Mouse (Mus musculus): ENCODE data around the gene Pias3.
"Not testable (repeated sequence)": the region's sequence is repeated elsewhere in the genome, so short reads cannot be mapped to it uniquely, and the experiment has no call there.

The Pias3 gene

DNA sequence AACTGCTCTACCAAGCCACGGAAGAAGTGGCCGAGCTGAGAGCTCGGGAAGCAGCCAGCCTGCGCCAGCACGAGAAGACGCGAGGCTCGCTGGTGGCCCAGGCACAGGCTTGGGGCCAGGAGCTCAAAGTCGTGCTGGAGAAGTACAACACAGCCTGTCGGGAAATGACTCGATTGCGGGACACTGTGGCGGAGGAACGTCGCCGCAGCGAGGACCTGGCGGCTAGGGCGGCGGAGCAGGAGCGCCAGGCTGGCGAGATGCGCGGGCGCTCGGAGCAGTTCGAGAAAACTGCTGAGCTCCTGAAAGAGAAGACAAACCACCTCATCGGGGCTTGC is 11.4 kb upstream of the Pias3 start:
- DNase-seq (ENCODE audit: low spot score in 2 of 2) = no peak

DNA sequence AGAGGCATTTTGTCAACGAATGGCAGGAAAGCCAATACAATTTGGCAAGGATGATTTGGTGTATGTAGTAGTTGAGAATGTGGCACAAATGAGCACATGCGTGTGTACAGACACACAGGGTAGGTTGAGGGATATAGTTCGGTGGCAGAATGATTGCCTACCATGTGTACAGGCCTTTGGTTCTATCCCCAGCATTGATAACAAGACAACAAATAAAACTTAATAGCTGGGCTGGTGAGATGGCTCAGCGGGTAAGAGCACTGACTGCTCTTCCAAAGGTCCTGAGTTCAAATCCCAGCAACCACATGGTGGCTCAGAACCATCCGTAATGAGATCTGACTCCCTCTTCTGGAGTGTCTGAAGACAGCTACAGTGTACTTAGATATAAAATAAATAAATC is 10.1 kb upstream of the Pias3 start:
- DNase-seq (ENCODE audit: low spot score in 2 of 2) = not testable (repeated sequence)

DNA sequence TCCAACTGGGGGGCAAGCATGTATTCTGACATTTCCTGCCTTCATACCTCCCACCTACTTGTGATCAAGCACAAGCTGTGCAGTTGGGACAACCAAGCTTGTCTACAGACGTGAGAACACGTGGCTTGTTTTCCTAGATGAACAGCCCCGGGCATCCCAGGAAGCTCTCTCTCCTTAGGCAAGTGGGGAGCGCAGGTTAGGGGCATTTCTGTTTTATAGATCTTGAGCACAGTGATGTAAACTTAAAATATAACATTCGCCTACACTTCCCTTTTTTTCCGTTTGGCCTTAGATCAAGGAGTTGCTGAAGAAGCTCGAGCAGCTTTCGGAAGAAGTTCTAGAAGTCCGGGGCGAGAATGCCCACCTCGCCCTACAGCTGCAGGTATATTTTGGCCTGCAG is 7.3 kb upstream of the Pias3 start:
- DNase-seq (ENCODE audit: low spot score in 2 of 2) = no peak

DNA sequence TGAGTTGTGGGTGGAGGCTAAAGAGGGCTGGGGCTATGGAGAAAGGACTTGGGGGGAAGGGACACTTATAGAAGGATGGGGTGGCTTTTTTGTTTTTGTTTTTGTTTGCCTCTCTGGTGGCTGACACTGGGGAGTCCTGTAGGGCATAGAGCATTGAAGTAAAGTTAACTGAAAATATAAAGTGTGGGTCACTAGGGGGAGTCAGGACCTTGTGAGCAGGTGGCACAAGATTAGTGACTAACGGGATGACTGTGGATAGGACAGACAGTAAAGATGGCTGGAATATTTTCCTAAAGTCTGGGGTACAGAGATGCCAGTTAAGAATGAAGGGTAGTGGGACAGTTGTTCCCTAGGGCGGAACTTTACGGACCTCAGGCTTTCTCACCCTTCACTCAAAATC is 5.9 kb upstream of the Pias3 start:
- no peak for DNase-seq (ENCODE audit: low spot score in 2 of 2)

- no peak for DNase-seq (ENCODE audit: low spot score in 2 of 2)
These were observed 3.7 kb upstream of the Pias3 start for GRCm38 (mm10) chr3:96692506-96692905.

DNA sequence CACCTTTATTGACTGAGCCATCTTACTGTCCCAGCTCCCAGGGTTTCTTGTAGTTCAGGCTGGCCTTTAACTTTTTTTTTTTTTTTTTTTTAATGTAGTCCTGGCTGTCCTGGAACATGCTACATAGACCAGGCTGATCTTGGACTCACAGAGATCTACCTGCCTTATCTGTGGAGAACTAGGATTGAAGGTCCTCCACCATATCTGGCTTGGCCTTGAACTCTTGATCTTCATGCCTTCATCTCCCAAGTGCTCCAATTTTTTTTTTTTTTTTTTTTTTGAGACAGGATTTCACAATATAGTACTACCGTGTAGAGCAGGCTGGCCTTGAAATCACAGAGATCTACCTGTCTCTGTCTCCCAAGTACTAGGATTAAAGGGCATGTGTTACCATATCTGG is 2.6 kb upstream of the Pias3 start:
- no peak for DNase-seq (ENCODE audit: low spot score in 2 of 2)

DNA sequence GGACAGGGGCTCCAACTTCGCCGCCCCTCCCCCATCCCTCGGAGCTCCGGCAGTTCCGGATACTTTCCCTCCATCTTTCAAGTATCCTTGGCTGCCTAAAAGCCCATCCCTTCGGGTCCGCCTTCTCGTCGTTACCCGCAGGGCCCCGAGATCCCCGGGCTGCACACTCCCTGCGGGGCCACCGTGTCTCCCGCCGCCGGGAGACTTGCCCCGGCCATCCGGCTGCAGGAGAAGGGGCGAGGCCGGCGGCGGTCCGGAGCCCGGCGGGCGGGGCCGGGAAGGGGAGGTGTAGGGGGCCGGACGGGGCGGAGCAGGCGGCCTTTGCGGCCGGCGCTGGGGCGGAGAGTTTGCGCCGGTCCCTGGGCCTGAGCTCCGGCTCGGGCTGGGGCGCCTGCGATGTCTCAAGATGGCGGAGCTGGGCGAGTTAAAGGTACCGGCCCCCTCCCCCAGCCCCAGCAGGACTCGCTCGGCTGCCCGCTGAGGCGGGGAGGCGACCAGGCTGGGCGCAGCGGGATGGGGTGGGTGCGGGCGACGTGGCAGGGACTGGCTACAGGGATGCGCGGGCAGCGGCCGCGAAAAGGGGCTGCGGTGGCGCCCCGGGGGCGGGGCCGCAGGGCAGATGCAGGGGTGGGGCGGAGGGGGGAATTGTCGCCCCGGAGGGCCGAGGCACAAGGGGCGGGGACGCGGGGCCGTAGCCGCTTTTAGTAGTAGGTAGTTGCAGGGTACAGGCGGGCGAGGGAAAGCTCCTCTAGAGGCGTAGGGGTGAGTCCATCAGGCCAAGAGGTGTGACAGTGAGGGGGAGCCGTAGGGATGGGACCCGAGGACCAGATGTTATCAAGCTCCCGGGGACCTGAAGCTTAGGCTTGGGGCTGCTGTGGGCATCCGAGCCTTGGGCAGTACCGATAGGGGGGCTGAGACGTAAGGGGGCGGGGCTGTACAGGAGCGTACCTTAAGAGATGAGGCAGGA is 865 bp downstream of the Pias3 start:
- peak; percentile 91 to 92 for DNase-seq (ENCODE audit: low spot score in 2 of 2)

GRCm38 (mm10) chr3:96698993-96699690 is 3.0 kb downstream of the Pias3 start:
- no peak for DNase-seq (ENCODE audit: low spot score in 2 of 2)

DNA sequence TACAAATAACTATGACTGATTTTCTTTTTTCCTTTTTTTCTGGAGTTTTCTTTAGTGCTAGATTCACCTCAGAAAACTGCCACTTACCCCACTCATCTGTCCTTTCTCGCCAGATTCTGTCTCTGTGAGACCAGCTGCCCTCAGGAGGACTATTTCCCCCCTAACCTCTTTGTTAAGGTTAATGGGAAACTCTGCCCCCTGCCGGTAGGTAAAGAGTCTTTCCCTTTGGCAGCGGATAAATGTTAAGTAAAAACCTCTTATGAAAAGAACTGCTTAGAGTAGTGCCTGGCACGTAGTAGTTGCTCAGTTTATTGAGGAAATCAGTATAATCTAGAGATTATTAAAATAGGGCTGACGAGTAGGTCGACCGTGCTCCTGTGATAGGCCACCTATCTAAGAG is 4.2 kb downstream of the Pias3 start:
- no peak for DNase-seq (ENCODE audit: low spot score in 2 of 2)

GRCm38 (mm10) chr3:96701003-96701402 is 4.8 kb downstream of the Pias3 start:
- no peak for DNase-seq (ENCODE audit: low spot score in 2 of 2)

- DNase-seq (ENCODE audit: low spot score in 2 of 2) = no peak
These were observed 8.6 kb downstream of the Pias3 start for GRCm38 (mm10) chr3:96704778-96705177.

- DNase-seq (ENCODE audit: low spot score in 2 of 2) = no peak
These were observed 10.0 kb downstream of the Pias3 start for GRCm38 (mm10) chr3:96706217-96706616.

- no peak for DNase-seq (ENCODE audit: low spot score in 2 of 2)
These were observed 10.8 kb downstream of the Pias3 start for GRCm38 (mm10) chr3:96706984-96707383.

GRCm38 (mm10) chr3:96707903-96708683 is 11.9 kb downstream of the Pias3 start, which contains the start of gene Nudt17:
Gene Nudt17 (minus strand): TSS chr3:96708562.
- DNase-seq (ENCODE audit: low spot score in 2 of 2) = peak; percentile 73 to 81

DNA sequence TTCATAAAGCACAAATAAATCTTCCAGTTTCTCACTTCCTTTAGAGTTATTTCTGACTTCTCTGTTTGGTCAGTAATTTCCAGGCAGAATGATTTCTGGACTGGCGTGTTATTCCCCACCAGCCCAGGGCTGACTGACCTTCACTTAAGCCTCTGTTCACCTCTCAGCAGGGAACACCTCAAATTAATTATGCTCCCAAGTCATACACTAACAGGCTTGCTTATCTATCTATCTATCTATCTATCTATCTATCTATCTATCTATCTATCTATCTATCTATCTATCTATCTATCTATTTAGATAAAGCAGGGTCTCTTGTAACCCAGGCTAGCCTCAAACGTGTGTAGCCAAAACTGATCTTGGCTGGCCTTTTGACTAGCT is 12.5 kb downstream of the Pias3 start:
- no peak for DNase-seq (ENCODE audit: low spot score in 2 of 2)

DNA sequence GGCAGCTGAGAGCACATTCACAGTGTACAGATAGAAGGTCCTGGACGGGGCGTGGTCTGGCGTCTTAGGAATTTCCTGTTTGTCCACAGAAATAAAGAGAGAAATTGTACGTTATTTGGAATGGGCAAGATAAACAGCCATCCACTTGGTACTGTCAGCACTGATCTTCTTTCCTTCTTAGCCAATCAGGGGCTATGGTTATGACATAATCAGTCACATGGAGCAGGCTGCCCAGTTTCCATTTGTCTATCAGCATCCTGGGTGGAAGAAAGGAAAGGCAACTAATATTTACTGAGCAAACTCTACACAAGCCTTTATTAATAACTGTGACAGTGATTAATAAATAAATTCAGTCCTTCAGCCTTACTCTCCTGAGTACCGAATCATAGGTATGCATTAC is 18.1 kb downstream of the Pias3 start:
- DNase-seq (ENCODE audit: low spot score in 2 of 2) = no peak

- no peak for DNase-seq (ENCODE audit: low spot score in 2 of 2)
These were observed 19.7 kb downstream of the Pias3 start for GRCm38 (mm10) chr3:96715854-96716253.

- DNase-seq (ENCODE audit: low spot score in 2 of 2) = no peak
These were observed 23.0 kb downstream of the Pias3 start for GRCm38 (mm10) chr3:96719173-96719572.

DNA sequence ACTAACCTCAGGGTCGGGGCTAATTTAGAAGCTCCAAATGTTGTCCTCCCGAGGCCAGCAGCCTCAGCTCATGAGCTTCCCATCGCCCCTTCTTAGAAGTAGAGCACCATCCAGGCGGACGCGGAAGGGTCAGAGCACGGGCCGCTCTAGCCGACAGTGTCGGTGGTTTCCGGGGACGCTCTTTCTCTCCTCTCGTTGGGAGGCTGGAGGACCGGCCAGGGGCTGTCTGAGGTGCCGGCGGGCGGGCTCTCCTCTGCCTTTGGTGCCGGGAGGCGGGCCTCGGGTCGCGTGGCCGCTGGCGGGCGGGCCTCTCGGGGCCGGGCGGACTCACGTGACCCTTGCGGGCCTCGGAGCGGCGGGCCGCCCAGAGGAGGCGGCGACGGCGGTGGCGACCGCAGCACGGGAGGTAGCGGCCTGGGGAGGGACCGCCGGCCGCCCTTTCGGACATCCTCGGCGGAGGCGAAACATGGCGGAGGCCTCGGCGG is 31.2 kb downstream of the Pias3 start, which contains the start of the genes Polr3c and Rnf115:
Gene Polr3c, minus strand, starts transcription at position 286 of the 485 bp plus-strand sequence.
Gene Rnf115, plus strand, starts transcription at position 322 of the 485 bp plus-strand sequence.
- peak; percentile 93 to 97 for DNase-seq (ENCODE audit: low spot score in 2 of 2)

- DNase-seq (ENCODE audit: low spot score in 2 of 2) = no peak
These were observed 31.8 kb downstream of the Pias3 start for GRCm38 (mm10) chr3:96727828-96728633.
